Mouse (Mus musculus) B cell, adult 2 months (primary cell): Measurements from ENCODE around the gene Gm20481.
"Not testable (repeated sequence)": the region's sequence is repeated elsewhere in the genome, so short reads cannot be mapped to it uniquely, and the experiment has no call there.

Source experiments
- DNase-seq, 2 experiments: peaks; one replicate each; pipeline ENCODE4 v3.0.0; 2022

The Gm20481 gene

GRCm38 (mm10) chr17:34951636-34952377 lies 17.9 kb upstream of the Gm20481 start:
- no peak for DNase-seq

- peak; percentile 86 to 87 for DNase-seq
Measured at GRCm38 (mm10) chr17:34952378-34953040, 17.2 kb upstream of the Gm20481 start.

- DNase-seq, result no peak
Measured at GRCm38 (mm10) chr17:34953258-34953657, 16.5 kb upstream of the Gm20481 start.

GRCm38 (mm10) chr17:34953904-34954303 lies 15.8 kb upstream of the Gm20481 start:
- DNase-seq, result no peak

- DNase-seq, result no peak
Measured at GRCm38 (mm10) chr17:34954831-34955230, 14.9 kb upstream of the Gm20481 start.

- DNase-seq, result no peak
Measured at GRCm38 (mm10) chr17:34955884-34956283, 13.8 kb upstream of the Gm20481 start.

- DNase-seq, result peak in 1 of 2 experiments; percentile 17
Measured at GRCm38 (mm10) chr17:34956340-34956739, 13.4 kb upstream of the Gm20481 start.

GRCm38 (mm10) chr17:34957291-34957690 lies 12.4 kb upstream of the Gm20481 start:
- DNase-seq, result not testable (repeated sequence)

- not testable (repeated sequence) for DNase-seq
Measured at GRCm38 (mm10) chr17:34957966-34958365, 11.7 kb upstream of the Gm20481 start.

- DNase-seq, result not testable (repeated sequence)
Measured at GRCm38 (mm10) chr17:34958734-34959129, 11.0 kb upstream of the Gm20481 start.

- peak; percentile 70 to 72 for DNase-seq
Measured at GRCm38 (mm10) chr17:34959130-34959778, 10.5 kb upstream of the Gm20481 start, which contains the start of gene Hspa1b. TSS of gene Hspa1b (minus strand) at chr17:34959238.

GRCm38 (mm10) chr17:34959881-34960515 lies 9.7 kb upstream of the Gm20481 start:
- no peak for DNase-seq

- DNase-seq, result no peak
Measured at GRCm38 (mm10) chr17:34960702-34961493, 8.8 kb upstream of the Gm20481 start.

- no peak for DNase-seq
Measured at GRCm38 (mm10) chr17:34962125-34962524, 7.6 kb upstream of the Gm20481 start.

GRCm38 (mm10) chr17:34962841-34963240 lies 6.9 kb upstream of the Gm20481 start:
- no peak for DNase-seq

- no peak for DNase-seq
Measured at GRCm38 (mm10) chr17:34964640-34965049, 5.1 kb upstream of the Gm20481 start.

GRCm38 (mm10) chr17:34965627-34966026 lies 4.1 kb upstream of the Gm20481 start:
- DNase-seq, result no peak

GRCm38 (mm10) chr17:34970850-34971249 lies 1.1 kb downstream of the Gm20481 start:
- peak in 1 of 2 experiments; percentile 9 for DNase-seq

- DNase-seq, result not testable (repeated sequence)
Measured at GRCm38 (mm10) chr17:34971694-34972068, 2.0 kb downstream of the Gm20481 start.

GRCm38 (mm10) chr17:34972069-34972749 lies 2.5 kb downstream of the Gm20481 start, which contains the start of the genes Hspa1a and Hspa1l:
TSS of gene Hspa1a (minus strand) at chr17:34972156.
TSS of gene Hspa1l (plus strand) at chr17:34972703.
- DNase-seq, result peak; percentile 89 to 90
